Mouse (Mus musculus): ENCODE data around the gene Tspan14.

- TF ChIP-seq CTCF (IDR thresholded peaks at IDR 0.05; ENCODE audit: borderline replicate concordance, control insufficient read depth, extremely low read depth, insufficient read depth, low read length, poor library complexity) (no peak), POLR2A (IDR thresholded peaks at IDR 0.05; ENCODE audit: control insufficient read depth, extremely low read depth, insufficient read depth, low read length, poor library complexity) (no peak)
Measured at GRCm38 (mm10) chr14:40893196-40893595, 73.4 kb downstream of the Tspan14 start, which contains the start of gene Sh2d4b.
